Mouse (Mus musculus): ENCODE data around the gene Wdr53. TPM values are rescaled to one million over a fixed set of nuclear protein-coding genes. Genes with fewer than 3 reads are reported as not detected.

Wdr53 gene
- total and polyA plus RNA-seq, 3 experiments: 18.0 to 20.9 TPM; not detected in 1

- H3K4me1 ChIP-seq (ENCODE audit: control insufficient read depth in 1 of 2, insufficient read depth in 2 of 2, low read length in 2 of 2): no peaks in the 10 kb centered on the region
- no peak overlapping the region for H3K9ac ChIP-seq (ENCODE audit: control insufficient read depth, low read depth, low read length, poor library complexity, severe bottlenecking)
- DNase-seq (ENCODE audit: low read depth, low spot score): no peak
- H3K79me2 ChIP-seq (ENCODE audit: control insufficient read depth, insufficient read depth, low read length, poor library complexity): no peaks in the 10 kb centered on the region
- no peaks in the 10 kb centered on the region for H3K27me3 ChIP-seq (ENCODE audit: control insufficient read depth in 1 of 2, insufficient read depth in 2 of 2, low read length in 2 of 2)
- no peaks in the 10 kb centered on the region for H3K9me3 ChIP-seq (replicated peaks; ENCODE audit: insufficient read depth, low read length)
- H3K36me3 ChIP-seq (ENCODE audit: control insufficient read depth in 1 of 2, insufficient read depth in 2 of 2, low read length in 2 of 2): no peaks in the 10 kb centered on the region
- no peak overlapping the region for H3K4me3 ChIP-seq (ENCODE audit: control insufficient read depth in 1 of 2, insufficient read depth in 1 of 2, low read depth in 2 of 2, low read length in 2 of 2)
- TF ChIP-seq NELFE (IDR thresholded peaks at IDR 0.05; ENCODE audit: low read depth, low read length) (no peak), POLR2A (IDR thresholded peaks at IDR 0.05; ENCODE audit: control insufficient read depth in 1 of 2, insufficient read depth in 1 of 2, low read depth in 1 of 2, low read length in 2 of 2, poor library complexity in 1 of 2) (no peak), MYC (IDR thresholded peaks at IDR 0.05; ENCODE audit: low read depth, low read length) (no peak), UBTF (IDR thresholded peaks at IDR 0.05; ENCODE audit: borderline replicate concordance, insufficient read depth, low read depth, low read length) (no peak), BHLHE40 (IDR thresholded peaks at IDR 0.05; ENCODE audit: borderline replicate concordance, low read depth, low read length) (no peak), ZNF384 (IDR thresholded peaks at IDR 0.05; ENCODE audit: low read depth, low read length) (no peak), USF2 (IDR thresholded peaks at IDR 0.05; ENCODE audit: borderline replicate concordance in 1 of 2, insufficient read depth in 1 of 2, low read depth in 1 of 2, low read length in 2 of 2) (no peak), MYB (IDR thresholded peaks at IDR 0.05; ENCODE audit: low read depth, low read length) (no peak), RCOR1 (IDR thresholded peaks at IDR 0.05; ENCODE audit: low read depth, low read length) (no peak), NRF1 (IDR thresholded peaks at IDR 0.05; ENCODE audit: insufficient read depth, low read depth, low read length, poor library complexity, severe bottlenecking) (no peak)
- H3K27ac ChIP-seq (ENCODE audit: control insufficient read depth, low read depth, low read length): no peak overlapping the region
These were observed 32.0 kb upstream of the Wdr53 start for GRCm38 (mm10) chr16:32214804-32215576.

- H3K27ac ChIP-seq (ENCODE audit: control insufficient read depth, low read depth, low read length): no peak overlapping the region
- H3K79me2 ChIP-seq (ENCODE audit: control insufficient read depth, insufficient read depth, low read length, poor library complexity): no peaks in the 10 kb centered on the region
- DNase-seq (ENCODE audit: low read depth, low spot score): peak; percentile 65
- TF ChIP-seq RAD21 (IDR thresholded peaks at IDR 0.05; ENCODE audit: low read depth, low read length) (no peak), ETS1 (IDR thresholded peaks at IDR 0.05; ENCODE audit: low read depth, low read length) (no peak), EP300 (IDR thresholded peaks at IDR 0.05; ENCODE audit: low read depth in 1 of 2, low read length in 2 of 2) (peak in 1 of 2 experiments; percentile 27; a peak in 1 of 4 replicates), GATA1 (IDR thresholded peaks at IDR 0.05; ENCODE audit: low read depth, low read length) (peak; percentile 72), BHLHE40 (IDR thresholded peaks at IDR 0.05; ENCODE audit: borderline replicate concordance, low read depth, low read length) (no peak)
- peaks cover 0 to 12% of the 10 kb centered on the region in 2 experiments; a peak in 2 of 4 replicates for H3K36me3 ChIP-seq (ENCODE audit: control insufficient read depth in 1 of 2, insufficient read depth in 2 of 2, low read length in 2 of 2)
- H3K4me1 ChIP-seq (ENCODE audit: control insufficient read depth in 1 of 2, insufficient read depth in 2 of 2, low read length in 2 of 2): peaks cover 7 to 8% of the 10 kb centered on the region in 2 experiments
- no peak overlapping the region; a peak in 1 of 4 replicates for H3K4me3 ChIP-seq (ENCODE audit: control insufficient read depth in 1 of 2, insufficient read depth in 1 of 2, low read depth in 2 of 2, low read length in 2 of 2)
- H3K9me3 ChIP-seq (replicated peaks; ENCODE audit: insufficient read depth, low read length): no peaks in the 10 kb centered on the region
- H3K9ac ChIP-seq (ENCODE audit: control insufficient read depth, low read depth, low read length, poor library complexity, severe bottlenecking): no peak overlapping the region
- no peaks in the 10 kb centered on the region for H3K27me3 ChIP-seq (ENCODE audit: control insufficient read depth in 1 of 2, insufficient read depth in 2 of 2, low read length in 2 of 2)
These were observed 25.2 kb upstream of the Wdr53 start for GRCm38 (mm10) chr16:32221803-32222202.

Data from MEL (cell line).